Mouse (Mus musculus): ENCODE measurements around the gene Lyrm9.

GRCm38 (mm10) chr11:78780571-78780970 is 45.8 kb upstream of the Lyrm9 start:
- no peak for TF ChIP-seq GATA1 (IDR thresholded peaks at IDR 0.05; ENCODE audit: low read length)
- TF ChIP-seq TAL1 (IDR thresholded peaks at IDR 0.05; ENCODE audit: low read length): no peak
